Mouse (Mus musculus) heart, adult 2 months (tissue): ENCODE measurements around the gene Emid1. TPM values are rescaled to one million over a fixed set of nuclear protein-coding genes. Genes with fewer than 3 reads are reported as not detected.

Experiments used
- DNase-seq, 2 experiments: peaks; one replicate each; pipeline ENCODE4 v3.0.0; 2021
- H3K27ac ChIP-seq: fragments of 200-600 bp; 2 replicates; pipeline ENCODE4 v1.8.1; 2022
- H3K27me3 ChIP-seq: fragments of 200-500 bp; 2 replicates; pipeline ENCODE4 v1.6.1; 2012; ENCODE audit warnings: mild to moderate bottlenecking, low read length, inconsistent platforms, mixed read lengths; ENCODE audit not compliant: control insufficient read depth, insufficient read depth
- H3K36me3 ChIP-seq: fragments of 200-500 bp; 2 replicates; pipeline ENCODE4 v1.6.1; 2012; ENCODE audit warnings: low read length, inconsistent platforms; ENCODE audit not compliant: control insufficient read depth, insufficient read depth
- H3K4me1 ChIP-seq: fragments of 200-500 bp; 2 replicates; pipeline ENCODE4 v1.6.1; 2011; ENCODE audit warnings: low read length; ENCODE audit not compliant: control insufficient read depth, insufficient read depth
- H3K4me3 ChIP-seq: fragments of 200-600 bp; 2 replicates; pipeline ENCODE4 v1.8.1; 2022
- H3K79me2 ChIP-seq: fragments of 200-500 bp; replicated peaks from 2 replicates; pipeline ENCODE4 v1.6.1; 2012; ENCODE audit warnings: mild to moderate bottlenecking, inconsistent platforms, low read length, moderate library complexity, mixed read lengths; ENCODE audit not compliant: control insufficient read depth, insufficient read depth
- H3K9ac ChIP-seq: fragments of 200-500 bp; 2 replicates; pipeline ENCODE4 v1.6.1; 2012; ENCODE audit warnings: low read depth, mild to moderate bottlenecking, control low read depth, inconsistent platforms, low read length, mixed read lengths
- CTCF ChIP-seq: fragments of 200-600 bp; IDR thresholded peaks from 2 replicates; pipeline ENCODE4 v1.8.1; 2022; ENCODE audit warnings: antibody characterized with exemption, mild to moderate bottlenecking, moderate library complexity
- EP300 ChIP-seq: fragments of 200-500 bp; IDR thresholded peaks from 2 replicates; pipeline ENCODE4 v1.6.1; 2011; ENCODE audit warnings: low read depth, low read length, control low read depth; ENCODE audit not compliant: insufficient read depth
- POLR2A ChIP-seq: fragments of 200-500 bp; IDR thresholded peaks from 2 replicates; pipeline ENCODE4 v1.6.1; 2011; ENCODE audit warnings: mild to moderate bottlenecking, low read depth, low read length, control low read depth; ENCODE audit not compliant: insufficient read depth
- WGBS: fragments of 180-500 bp; shearing (Covaris S2); methylation state at CpG from one replicate; pipeline ENCODE4 v1.1.7; 2018; 5-methylcytosine and 5-hydroxymethylcytosine counted together
- intact Hi-C: fragments of 180-260 bp; cut with DNase I; formaldehyde crosslinking; loops from one replicate; pipeline ENCODE4 v1.15.1; 2025
- polyA plus RNA-seq: library from polyadenylated mRNA; depleted of rRNA; stranded (reverse); fragments of >200 nt; gene quantifications from 2 replicates; pipeline ENCODE4 v1.2.3, GENCODE M21; 2012
- total RNA-seq, 2 experiments: library from RNA; stranded (reverse); gene quantifications; 2 replicates each; pipeline ENCODE4 v1.2.3; 2021

Emid1 gene
- total and polyA plus RNA-seq, 3 experiments: 0.82 to 2.5 (median 1.2) TPM

- intact Hi-C loops: no loop called here
- WGBS: 96% methylated on average over 11 of the region's 11 CpGs
Observed at GRCm38 (mm10) chr11:5158056-5158455, 6.0 kb upstream of the Emid1 start.

GRCm38 (mm10) chr11:5154961-5155805 is 3.1 kb upstream of the Emid1 start:
- Histone ChIP-seq H3K4me1 (no peaks in the 10 kb centered on the region), H3K79me2 (no peaks in the 10 kb centered on the region), H3K36me3 (no peaks in the 10 kb centered on the region), H3K27me3 (no peaks in the 10 kb centered on the region), H3K27ac (peak overlapping the region; percentile 11; the same call in 1 of the 2 replicates), H3K4me3 (no peak overlapping the region), H3K9ac (no peak overlapping the region)
- TF ChIP-seq POLR2A (no peak), EP300 (no peak), CTCF (no peak)
- DNase-seq: peak; percentile 48 to 49
- WGBS: 41% methylated on average over 10 of the region's 10 CpGs
- intact Hi-C loops: no loop called here

More at GRCm38 (mm10) chr11:5158056-5158455, 6.0 kb upstream of the Emid1 start:
- TF ChIP-seq CTCF (no peak), EP300 (no peak), POLR2A (no peak)
- H3K36me3 ChIP-seq: no peaks in the 10 kb centered on the region
- no peak overlapping the region for H3K4me3 ChIP-seq
- no peaks in the 10 kb centered on the region for H3K79me2 ChIP-seq
- no peak overlapping the region for H3K9ac ChIP-seq
- no peaks in the 10 kb centered on the region for H3K27me3 ChIP-seq
- no peak overlapping the region for H3K27ac ChIP-seq
- H3K4me1 ChIP-seq: no peaks in the 10 kb centered on the region
- DNase-seq: no peak

GRCm38 (mm10) chr11:5151247-5151630 is 818 bp downstream of the Emid1 start:
- no peaks in the 10 kb centered on the region for H3K27me3 ChIP-seq
- WGBS: 53% methylated on average over 4 of the region's 4 CpGs
- no peak overlapping the region; the same call in none of the 2 replicates for H3K27ac ChIP-seq
- H3K4me1 ChIP-seq: no peaks in the 10 kb centered on the region
- intact Hi-C loops: no loop called here
- no peak overlapping the region for H3K9ac ChIP-seq
- no peaks in the 10 kb centered on the region for H3K36me3 ChIP-seq
- TF ChIP-seq POLR2A (no peak), EP300 (no peak), CTCF (no peak)
- H3K4me3 ChIP-seq: no peak overlapping the region; the same call in 1 of the 2 replicates
- DNase-seq: peak in 1 of 2 experiments; percentile 47
- H3K79me2 ChIP-seq: no peaks in the 10 kb centered on the region

GRCm38 (mm10) chr11:5150416-5151246 is 1.4 kb downstream of the Emid1 start:
- H3K79me2 ChIP-seq: no peaks in the 10 kb centered on the region
- no peaks in the 10 kb centered on the region for H3K4me1 ChIP-seq
- H3K27me3 ChIP-seq: no peaks in the 10 kb centered on the region
- H3K4me3 ChIP-seq: no peak overlapping the region
- no peaks in the 10 kb centered on the region for H3K36me3 ChIP-seq
- no peak for DNase-seq
- no peak for TF ChIP-seq POLR2A
- no peak for TF ChIP-seq CTCF
- TF ChIP-seq EP300: no peak
- intact Hi-C loops: no loop called here
- no peak overlapping the region for H3K9ac ChIP-seq
- H3K27ac ChIP-seq: no peak overlapping the region
- 62% methylated on average over 9 of the region's 9 CpGs for WGBS

- intact Hi-C loops: no loop called here
- no peak overlapping the region for H3K4me3 ChIP-seq
- TF ChIP-seq EP300: no peak
- no peak for TF ChIP-seq POLR2A
- no peak for TF ChIP-seq CTCF
- no peak overlapping the region for H3K27ac ChIP-seq
- no peaks in the 10 kb centered on the region for H3K36me3 ChIP-seq
- H3K9ac ChIP-seq: no peak overlapping the region
- DNase-seq: no peak
- no peaks in the 10 kb centered on the region for H3K27me3 ChIP-seq
- WGBS: 84% methylated on average over 9 of the region's 9 CpGs
- H3K79me2 ChIP-seq: no peaks in the 10 kb centered on the region
- no peaks in the 10 kb centered on the region for H3K4me1 ChIP-seq
Observed at GRCm38 (mm10) chr11:5149955-5150354, 2.1 kb downstream of the Emid1 start.
